Mouse (Mus musculus): Measurements from ENCODE around the gene Gm10644.

Gm10644 gene

GRCm38 (mm10) chr8:83898456-83898855, 56.5 kb downstream of the Gm10644 start:
- in situ Hi-C loops (cut with MboI, MseI): loop anchor here (5.0 kb wide), 1 partner anchor 116 kb away; no protein-coding TSS in a partner anchor

GRCm38 (mm10) chr8:83897211-83897610, 57.8 kb downstream of the Gm10644 start:
- in situ Hi-C loops (cut with MboI, MseI): loop anchor here (5.0 kb wide), 1 partner anchor 115 kb away; no protein-coding TSS in a partner anchor

GRCm38 (mm10) chr8:83896461-83896860, 58.5 kb downstream of the Gm10644 start:
- in situ Hi-C loops (cut with MboI, MseI): loop anchor here (5.0 kb wide), 1 partner anchor 114 kb away; no protein-coding TSS in a partner anchor

GRCm38 (mm10) chr8:83895894-83896293, 59.1 kb downstream of the Gm10644 start:
- in situ Hi-C loops (cut with MboI, MseI): loop anchor here (5.0 kb wide), 1 partner anchor 114 kb away; no protein-coding TSS in a partner anchor

- in situ Hi-C loops (cut with MboI, MseI): no loop called here
Observed at GRCm38 (mm10) chr8:83893915-83894314, 61.1 kb downstream of the Gm10644 start.

- in situ Hi-C loops (cut with MboI, MseI): no loop called here
Observed at GRCm38 (mm10) chr8:83892061-83892460, 62.9 kb downstream of the Gm10644 start.

- in situ Hi-C loops (cut with MboI, MseI): no loop called here
Observed at GRCm38 (mm10) chr8:83888409-83888808, 66.6 kb downstream of the Gm10644 start.
